Mouse (Mus musculus) brown adipose tissue, adult 24 weeks (tissue): ENCODE data around the gene Olfr1413. TPM values are rescaled to one million over a fixed set of nuclear protein-coding genes. Genes with fewer than 3 reads are reported as not detected.

Experiments
- H3K27ac ChIP-seq: fragments of 200-500 bp; replicated peaks from 2 replicates; pipeline ENCODE4 v1.5.1; 2012; ENCODE audit warnings: low read depth, mild to moderate bottlenecking, low read length
- H3K4me1 ChIP-seq: fragments of 200-500 bp; 2 replicates; pipeline ENCODE4 v1.6.1; 2012; ENCODE audit warnings: low read length, mixed read lengths; ENCODE audit not compliant: control insufficient read depth, insufficient read depth, insufficient read length
- H3K4me3 ChIP-seq: fragments of 200-500 bp; 2 replicates; pipeline ENCODE4 v1.5.1; 2012; ENCODE audit warnings: low read depth, mild to moderate bottlenecking, low read length, moderate library complexity; ENCODE audit not compliant: insufficient read depth
- polyA plus RNA-seq: library from polyadenylated mRNA; stranded (reverse); fragments of >200 nt; gene quantifications from 2 replicates; pipeline ENCODE4 v1.2.4, GENCODE M21; 2012; ENCODE audit not compliant: missing spikeins, insufficient read depth, insufficient read length

The Olfr1413 gene
- polyA plus RNA-seq, 1 experiment: not detected

- Histone ChIP-seq H3K4me1 (no peaks in the 10 kb centered on the region), H3K4me3 (no peak overlapping the region), H3K27ac (no peak overlapping the region)
These were observed 47.2 kb downstream of the Olfr1413 start for GRCm38 (mm10) chr1:92618360-92618759.

Other genes starting within 250 kb of the Olfr1413 start
- gene Ndufa10, start 97.5 kb upstream of the Olfr1413 start, polyA plus RNA-seq: 1,771 and 1,863 TPM in 2 replicates
- not detected in 2 replicates for gene Olfr1416, start 86.2 kb upstream of the Olfr1413 start, polyA plus RNA-seq
- not detected in 2 replicates for gene Olfr1415, start 75.2 kb upstream of the Olfr1413 start, polyA plus RNA-seq
- gene Olfr1414, start 52.7 kb upstream of the Olfr1413 start, polyA plus RNA-seq: not detected in 2 replicates
- gene Olfr1412, start 14.5 kb downstream of the Olfr1413 start, polyA plus RNA-seq: not detected in 2 replicates
- gene Olfr1411, start 23.1 kb downstream of the Olfr1413 start, polyA plus RNA-seq: not detected in 2 replicates
- not detected in 2 replicates for gene Olfr1410, start 34.5 kb downstream of the Olfr1413 start, polyA plus RNA-seq
- not detected in 2 replicates for gene Olfr12, start 46.5 kb downstream of the Olfr1413 start, polyA plus RNA-seq
- 587 and 1,028 TPM in 2 replicates for gene Cops9, start 70.7 kb downstream of the Olfr1413 start, polyA plus RNA-seq
- gene Otos, start 77.5 kb downstream of the Olfr1413 start, polyA plus RNA-seq: not detected in 2 replicates